Mouse (Mus musculus): ENCODE data around the gene Naga.

Naga gene

GRCm38 (mm10) chr15:82337875-82338274 lies 850 bp downstream of the Naga start:
- DNase-seq (ENCODE audit: low spot score): peak; percentile 52

GRCm38 (mm10) chr15:82336629-82337028 lies 2.1 kb downstream of the Naga start:
- DNase-seq (ENCODE audit: low spot score): no peak

GRCm38 (mm10) chr15:82335194-82335593 lies 3.5 kb downstream of the Naga start:
- no peak for DNase-seq (ENCODE audit: low spot score)

GRCm38 (mm10) chr15:82325382-82325781 lies 13.3 kb downstream of the Naga start:
- DNase-seq (ENCODE audit: low spot score): no peak

- no peak for DNase-seq (ENCODE audit: low spot score)
Observed at GRCm38 (mm10) chr15:82322195-82322594, 16.5 kb downstream of the Naga start.

- DNase-seq (ENCODE audit: low spot score): no peak
Observed at GRCm38 (mm10) chr15:82319613-82320012, 19.1 kb downstream of the Naga start.

- DNase-seq (ENCODE audit: low spot score): no peak
Observed at GRCm38 (mm10) chr15:82317839-82318238, 20.9 kb downstream of the Naga start.

- DNase-seq (ENCODE audit: low spot score): no peak
Observed at GRCm38 (mm10) chr15:82308416-82308815, 30.3 kb downstream of the Naga start.

GRCm38 (mm10) chr15:82307107-82307506 lies 31.6 kb downstream of the Naga start:
- DNase-seq (ENCODE audit: low spot score): no peak

- DNase-seq (ENCODE audit: low spot score): peak; percentile 67
Observed at GRCm38 (mm10) chr15:82298764-82299561, 39.8 kb downstream of the Naga start, which contains the start of gene Wbp2nl. Wbp2nl (plus strand) TSS chr15:82298954.

- no peak for DNase-seq (ENCODE audit: low spot score)
Observed at GRCm38 (mm10) chr15:82294059-82294458, 44.7 kb downstream of the Naga start.

GRCm38 (mm10) chr15:82293271-82293711 lies 45.4 kb downstream of the Naga start:
- DNase-seq (ENCODE audit: low spot score): no peak

GRCm38 (mm10) chr15:82292851-82293250 lies 45.9 kb downstream of the Naga start:
- DNase-seq (ENCODE audit: low spot score): no peak

- no peak for DNase-seq (ENCODE audit: low spot score)
Observed at GRCm38 (mm10) chr15:82290252-82290651, 48.5 kb downstream of the Naga start.

GRCm38 (mm10) chr15:82286157-82286556 lies 52.6 kb downstream of the Naga start:
- no peak for DNase-seq (ENCODE audit: low spot score)

- no peak for DNase-seq (ENCODE audit: low spot score)
Observed at GRCm38 (mm10) chr15:82280638-82281037, 58.1 kb downstream of the Naga start.
